Mouse (Mus musculus) lung, adult 2 months (tissue): ENCODE data around the gene Cphx1.
"Not testable (repeated sequence)": the region's sequence is repeated elsewhere in the genome, so short reads cannot be mapped to it uniquely, and the experiment has no call there.

Experiments used
- CTCF ChIP-seq: fragments of 200-500 bp; IDR thresholded peaks from 2 replicates; pipeline ENCODE4 v1.5.1; 2011; ENCODE audit warnings: mild to moderate bottlenecking, low read length, control low read depth; ENCODE audit not compliant: insufficient read depth
- POLR2A ChIP-seq: fragments of 200-500 bp; IDR thresholded peaks from 2 replicates; pipeline ENCODE4 v1.6.1; 2011; ENCODE audit warnings: low read depth, mild to moderate bottlenecking, control low read depth, low read length, borderline replicate concordance; ENCODE audit errors: extremely low read depth

DNA sequence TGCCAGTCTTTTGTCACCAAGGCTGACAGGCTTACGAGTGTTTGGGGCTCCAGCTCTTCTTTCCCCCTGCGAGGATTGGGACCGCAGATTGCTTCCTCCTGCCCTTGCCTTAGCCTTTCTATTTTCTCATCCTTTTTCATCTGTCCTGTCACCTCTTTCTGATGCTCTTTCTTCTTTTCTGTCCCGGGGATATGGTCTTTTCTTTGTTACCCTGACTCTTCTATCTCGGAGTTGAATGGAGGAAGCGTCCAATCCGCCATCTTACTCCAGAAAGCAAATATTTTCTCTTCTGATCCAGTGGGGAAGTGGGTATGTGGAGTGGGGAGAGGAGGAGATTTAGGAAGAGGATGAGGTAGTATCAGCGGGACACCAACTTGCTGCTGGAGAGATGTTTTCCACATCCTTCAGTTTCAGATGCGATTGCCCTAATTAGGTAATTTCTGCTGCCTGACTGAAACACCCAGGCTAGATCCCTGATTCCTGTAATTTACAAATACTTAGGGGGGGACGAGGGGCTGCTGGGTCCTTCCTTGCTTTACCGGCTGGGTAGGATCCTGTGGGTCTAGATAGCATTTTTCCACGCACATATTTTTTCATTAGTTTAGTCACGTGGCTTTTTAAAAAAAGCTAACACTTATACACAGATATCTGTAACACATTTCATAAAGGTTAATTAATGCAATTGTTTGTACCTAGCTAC lies 41.3 kb downstream of the Cphx1 start:
- not testable (repeated sequence) for TF ChIP-seq POLR2A, CTCF
